Mouse (Mus musculus) bone marrow macrophage, adult 2 months (primary cell): ENCODE data around the gene Zar1l.

ENCODE experiments used
- CTCF ChIP-seq: IDR thresholded peaks from 2 replicates; pipeline ENCODE4 v1.5.1; 2012; ENCODE audit warnings: low read depth, mild to moderate bottlenecking, low read length, moderate library complexity
- POLR2A ChIP-seq: IDR thresholded peaks from 2 replicates; pipeline ENCODE4 v1.6.1; 2012; ENCODE audit warnings: mild to moderate bottlenecking, low read depth, low read length, borderline replicate concordance

GRCm38 (mm10) chr5:150518064-150518463 is at the start of gene Zar1l:
- TF ChIP-seq POLR2A (no peak), CTCF (no peak)
